Mouse (Mus musculus): ENCODE data around the gene Rbm14. TPM values are rescaled to one million over a fixed set of nuclear protein-coding genes. Genes with fewer than 3 reads are reported as not detected.
A peak's percentile ranks its signal among the peaks of the same experiment; 100 is the strongest.

Rbm14 gene
- polyA plus RNA-seq, 1 experiment from 2014 or later: 111 TPM

DNA sequence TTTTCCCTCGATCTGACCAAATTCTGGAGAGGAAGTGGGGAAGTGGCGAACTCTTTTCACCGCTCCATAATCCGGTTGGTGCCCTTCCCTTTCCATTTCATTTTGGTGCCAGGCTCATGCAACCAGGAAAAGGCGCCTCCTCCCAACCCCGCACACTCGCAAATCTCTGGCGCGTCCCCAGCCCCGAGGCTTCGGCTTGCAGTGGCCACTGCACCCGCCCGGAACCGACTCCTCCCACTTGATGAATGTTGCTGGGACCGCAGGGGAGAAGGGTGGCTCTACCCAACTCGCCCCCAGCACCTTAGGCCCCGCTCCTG is 730 bp downstream of the Rbm14 start:
- 0% methylated on average over 17 of the region's 17 CpGs for WGBS
- ATAC-seq (replicated peaks; ENCODE audit: insufficient number of reproducible peaks, low FRiP score, low TSS enrichment, low read depth) (no peak), DNase-seq (ENCODE audit: low spot score) (no peak)
- Histone ChIP-seq H3K9me3 (replicated peaks; ENCODE audit: control insufficient read depth, low read length) (no peaks in the 10 kb centered on the region), H3K4me2 (ENCODE audit: low read depth, low read length) (peak overlapping the region; percentile 77), H3K9ac (replicated peaks; ENCODE audit: low read length) (peak overlapping the region; percentile 92), H3K27me3 (ENCODE audit: control insufficient read depth, insufficient read depth, low read length) (no peaks in the 10 kb centered on the region), H3K4me3 (ENCODE audit: low read depth, low read length) (peak overlapping the region; percentile 76), H3K36me3 (replicated peaks; ENCODE audit: control insufficient read depth, insufficient read depth, low read depth, low read length) (no peaks in the 10 kb centered on the region), H3K27ac (replicated peaks; ENCODE audit: low read depth, low read length) (no peak overlapping the region), H3K4me1 (ENCODE audit: control insufficient read depth, insufficient read depth, low read length) (no peaks in the 10 kb centered on the region)

DNA sequence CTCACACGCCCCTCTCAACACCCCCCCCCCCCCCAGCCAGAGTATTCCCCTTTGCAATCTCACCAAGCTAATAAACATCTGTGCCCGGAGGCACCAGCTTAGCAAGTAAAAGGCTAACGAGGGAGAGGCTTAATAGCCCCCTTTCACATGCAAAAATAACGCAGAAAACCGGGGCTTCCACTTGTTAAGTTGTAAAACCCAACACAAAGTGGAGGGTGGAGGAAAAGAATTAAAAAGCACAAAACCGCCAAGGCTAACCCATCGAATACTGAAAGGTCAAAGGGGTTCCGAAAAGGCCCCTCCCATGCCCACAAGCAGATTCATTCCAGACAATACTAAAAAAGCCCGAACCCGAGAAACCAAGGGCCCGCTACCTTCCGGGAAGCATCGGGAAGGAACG is 1.1 kb downstream of the Rbm14 start:
- Histone ChIP-seq H3K27ac (replicated peaks; ENCODE audit: low read depth, low read length) (no peak overlapping the region), H3K4me1 (ENCODE audit: control insufficient read depth, insufficient read depth, low read length) (no peaks in the 10 kb centered on the region), H3K9me3 (replicated peaks; ENCODE audit: control insufficient read depth, low read length) (no peaks in the 10 kb centered on the region), H3K36me3 (replicated peaks; ENCODE audit: control insufficient read depth, insufficient read depth, low read depth, low read length) (no peaks in the 10 kb centered on the region), H3K27me3 (ENCODE audit: control insufficient read depth, insufficient read depth, low read length) (no peaks in the 10 kb centered on the region), H3K4me3 (ENCODE audit: low read depth, low read length) (peak overlapping the region; percentile 76), H3K9ac (replicated peaks; ENCODE audit: low read length) (peak overlapping the region; percentile 92), H3K4me2 (ENCODE audit: low read depth, low read length) (peak overlapping the region; percentile 77)
- no peak for DNase-seq (ENCODE audit: low spot score)
- ATAC-seq (replicated peaks; ENCODE audit: insufficient number of reproducible peaks, low FRiP score, low TSS enrichment, low read depth): no peak
- under 1% methylated on average over 14 of the region's 14 CpGs for WGBS

DNA sequence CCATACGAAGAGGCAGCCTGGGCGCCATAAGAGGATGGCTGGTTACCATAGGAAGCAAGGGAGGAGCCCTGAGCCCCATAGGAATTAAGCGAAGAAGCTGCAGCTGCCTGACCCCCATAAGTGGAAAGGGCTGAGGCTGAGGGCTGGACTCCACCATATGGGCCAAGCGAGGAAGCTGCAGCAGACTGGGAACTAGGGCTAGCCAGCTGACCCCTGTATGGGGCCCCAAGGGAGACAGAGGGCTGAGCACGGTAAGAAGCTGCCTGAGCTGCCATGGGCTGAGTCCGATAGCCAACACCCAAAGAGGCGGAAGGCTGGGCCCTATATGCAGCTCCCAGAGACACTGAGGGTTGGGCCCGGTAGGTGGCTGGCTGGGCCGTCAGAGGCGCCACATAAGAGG is 8.2 kb downstream of the Rbm14 start:
- Histone ChIP-seq H3K36me3 (replicated peaks; ENCODE audit: control insufficient read depth, insufficient read depth, low read depth, low read length) (peaks cover 14% of the 10 kb centered on the region), H3K9ac (replicated peaks; ENCODE audit: low read length) (no peak overlapping the region), H3K4me1 (ENCODE audit: control insufficient read depth, insufficient read depth, low read length) (no peaks in the 10 kb centered on the region; the same call in 1 of the 2 replicates), H3K4me2 (ENCODE audit: low read depth, low read length) (no peak overlapping the region), H3K4me3 (ENCODE audit: low read depth, low read length) (no peak overlapping the region), H3K27me3 (ENCODE audit: control insufficient read depth, insufficient read depth, low read length) (no peaks in the 10 kb centered on the region), H3K9me3 (replicated peaks; ENCODE audit: control insufficient read depth, low read length) (no peaks in the 10 kb centered on the region), H3K27ac (replicated peaks; ENCODE audit: low read depth, low read length) (no peak overlapping the region)
- DNase-seq (ENCODE audit: low spot score) (no peak), ATAC-seq (replicated peaks; ENCODE audit: insufficient number of reproducible peaks, low FRiP score, low TSS enrichment, low read depth) (no peak)
- 77% methylated on average over 10 of the region's 10 CpGs for WGBS

DNA sequence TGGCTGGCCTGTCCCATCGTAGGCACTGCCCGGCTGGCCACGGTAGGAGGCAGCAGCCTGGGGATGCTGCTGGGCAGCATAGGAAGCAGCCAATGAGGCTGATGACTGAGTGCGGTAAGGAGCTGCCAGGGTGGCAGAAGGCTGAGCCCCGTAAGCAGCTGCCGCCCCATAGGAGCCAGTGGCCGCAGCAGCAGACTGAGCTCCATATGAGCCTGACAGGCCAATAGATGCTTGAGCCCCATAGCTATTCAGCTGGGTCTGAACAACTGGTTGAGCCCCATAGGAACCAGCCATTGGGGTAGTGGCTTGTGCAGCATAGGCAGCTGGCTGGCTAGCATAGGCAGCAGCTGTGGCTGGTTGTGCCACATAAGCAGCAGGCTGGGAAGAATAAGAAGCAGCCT is 8.7 kb downstream of the Rbm14 start:
- Histone ChIP-seq H3K4me1 (ENCODE audit: control insufficient read depth, insufficient read depth, low read length) (no peaks in the 10 kb centered on the region; the same call in 1 of the 2 replicates), H3K27me3 (ENCODE audit: control insufficient read depth, insufficient read depth, low read length) (no peaks in the 10 kb centered on the region), H3K4me3 (ENCODE audit: low read depth, low read length) (no peak overlapping the region), H3K9me3 (replicated peaks; ENCODE audit: control insufficient read depth, low read length) (no peaks in the 10 kb centered on the region), H3K27ac (replicated peaks; ENCODE audit: low read depth, low read length) (no peak overlapping the region), H3K36me3 (replicated peaks; ENCODE audit: control insufficient read depth, insufficient read depth, low read depth, low read length) (peaks cover 14% of the 10 kb centered on the region), H3K4me2 (ENCODE audit: low read depth, low read length) (no peak overlapping the region), H3K9ac (replicated peaks; ENCODE audit: low read length) (no peak overlapping the region)
- 97% methylated on average over 7 of the region's 7 CpGs for WGBS
- ATAC-seq (replicated peaks; ENCODE audit: insufficient number of reproducible peaks, low FRiP score, low TSS enrichment, low read depth): no peak
- no peak for DNase-seq (ENCODE audit: low spot score)

DNA sequence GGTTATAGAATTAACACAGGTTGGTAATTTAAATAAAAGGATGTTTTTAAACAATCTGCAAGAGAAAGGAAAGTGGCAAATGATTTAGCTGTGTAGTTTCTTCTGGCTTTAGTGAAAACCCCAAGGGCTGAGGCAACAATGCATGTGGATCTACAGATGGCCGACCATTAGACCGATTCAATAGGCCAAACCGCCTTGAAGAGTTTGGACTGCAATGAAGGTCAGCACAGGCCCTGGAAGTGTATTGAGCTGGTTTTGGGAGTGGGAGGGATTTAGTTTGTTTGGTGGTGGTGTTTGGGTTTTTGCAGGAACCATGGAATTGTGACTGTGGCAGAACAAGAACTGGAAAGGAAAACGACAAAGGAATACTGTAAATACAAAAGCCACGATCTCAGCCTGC is 12.4 kb downstream of the Rbm14 start:
- DNase-seq (ENCODE audit: low spot score) (no peak), ATAC-seq (replicated peaks; ENCODE audit: insufficient number of reproducible peaks, low FRiP score, low TSS enrichment, low read depth) (no peak)
- Histone ChIP-seq H3K36me3 (replicated peaks; ENCODE audit: control insufficient read depth, insufficient read depth, low read depth, low read length) (peaks cover 14% of the 10 kb centered on the region), H3K4me3 (ENCODE audit: low read depth, low read length) (no peak overlapping the region), H3K27me3 (ENCODE audit: control insufficient read depth, insufficient read depth, low read length) (no peaks in the 10 kb centered on the region), H3K27ac (replicated peaks; ENCODE audit: low read depth, low read length) (no peak overlapping the region), H3K9ac (replicated peaks; ENCODE audit: low read length) (no peak overlapping the region), H3K4me2 (ENCODE audit: low read depth, low read length) (no peak overlapping the region), H3K9me3 (replicated peaks; ENCODE audit: control insufficient read depth, low read length) (no peaks in the 10 kb centered on the region), H3K4me1 (ENCODE audit: control insufficient read depth, insufficient read depth, low read length) (no peaks in the 10 kb centered on the region)
- 91% methylated on average over 5 of the region's 5 CpGs for WGBS

DNA sequence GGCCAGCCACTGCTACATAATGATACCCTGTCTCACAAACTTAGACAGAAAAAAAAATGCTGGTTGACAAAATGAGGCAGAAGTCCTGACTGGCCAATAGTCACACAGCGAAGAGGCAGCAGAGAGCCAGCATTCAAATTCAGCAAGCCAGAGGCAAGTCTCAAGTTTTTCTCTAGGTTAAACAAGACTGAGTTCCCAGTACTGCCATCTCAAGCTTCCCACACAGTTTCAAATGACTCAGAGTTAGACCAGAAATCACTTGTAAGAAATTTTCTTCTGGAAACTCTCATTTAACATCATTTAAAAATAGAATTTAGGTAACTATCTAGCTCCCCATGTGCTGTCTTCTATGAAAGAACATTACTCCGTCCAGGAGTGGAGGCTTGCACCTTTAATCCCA is 13.6 kb downstream of the Rbm14 start:
- Histone ChIP-seq H3K36me3 (replicated peaks; ENCODE audit: control insufficient read depth, insufficient read depth, low read depth, low read length) (peaks cover 11% of the 10 kb centered on the region), H3K9me3 (replicated peaks; ENCODE audit: control insufficient read depth, low read length) (no peaks in the 10 kb centered on the region), H3K4me3 (ENCODE audit: low read depth, low read length) (no peak overlapping the region), H3K27ac (replicated peaks; ENCODE audit: low read depth, low read length) (no peak overlapping the region), H3K4me2 (ENCODE audit: low read depth, low read length) (no peak overlapping the region), H3K4me1 (ENCODE audit: control insufficient read depth, insufficient read depth, low read length) (no peaks in the 10 kb centered on the region), H3K27me3 (ENCODE audit: control insufficient read depth, insufficient read depth, low read length) (no peaks in the 10 kb centered on the region), H3K9ac (replicated peaks; ENCODE audit: low read length) (no peak overlapping the region)
- WGBS: 96% methylated on average over 2 of the region's 2 CpGs
- no peak for DNase-seq (ENCODE audit: low spot score)
- no peak for ATAC-seq (replicated peaks; ENCODE audit: insufficient number of reproducible peaks, low FRiP score, low TSS enrichment, low read depth)

DNA sequence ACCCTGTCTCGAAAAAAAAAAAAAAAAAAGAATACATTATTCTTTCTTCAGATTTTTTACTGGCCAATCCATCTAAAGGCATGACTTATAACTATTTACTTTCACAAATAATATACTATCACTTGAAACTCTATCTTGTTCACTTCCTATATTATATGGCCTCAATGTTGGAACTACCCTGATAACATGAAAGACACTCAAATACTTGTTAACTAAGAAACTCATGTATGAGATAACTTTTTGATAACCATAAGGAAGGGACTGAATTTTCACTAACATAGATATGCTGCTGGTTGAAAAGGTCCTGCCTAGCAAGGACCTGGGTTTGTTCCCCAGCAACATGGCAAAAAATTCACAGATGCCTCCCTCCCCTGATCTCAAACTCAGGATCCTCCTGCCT is 15.5 kb downstream of the Rbm14 start:
- no peaks in the 10 kb centered on the region for H3K4me1 ChIP-seq (ENCODE audit: control insufficient read depth, insufficient read depth, low read length)
- 80% methylated on average over 1 of the region's 1 CpGs for WGBS
- 0 out of 2 replicates have a peak, but pooled peaks cover 3% of the 10 kb centered on the region for H3K36me3 ChIP-seq (replicated peaks; ENCODE audit: control insufficient read depth, insufficient read depth, low read depth, low read length)

DNA sequence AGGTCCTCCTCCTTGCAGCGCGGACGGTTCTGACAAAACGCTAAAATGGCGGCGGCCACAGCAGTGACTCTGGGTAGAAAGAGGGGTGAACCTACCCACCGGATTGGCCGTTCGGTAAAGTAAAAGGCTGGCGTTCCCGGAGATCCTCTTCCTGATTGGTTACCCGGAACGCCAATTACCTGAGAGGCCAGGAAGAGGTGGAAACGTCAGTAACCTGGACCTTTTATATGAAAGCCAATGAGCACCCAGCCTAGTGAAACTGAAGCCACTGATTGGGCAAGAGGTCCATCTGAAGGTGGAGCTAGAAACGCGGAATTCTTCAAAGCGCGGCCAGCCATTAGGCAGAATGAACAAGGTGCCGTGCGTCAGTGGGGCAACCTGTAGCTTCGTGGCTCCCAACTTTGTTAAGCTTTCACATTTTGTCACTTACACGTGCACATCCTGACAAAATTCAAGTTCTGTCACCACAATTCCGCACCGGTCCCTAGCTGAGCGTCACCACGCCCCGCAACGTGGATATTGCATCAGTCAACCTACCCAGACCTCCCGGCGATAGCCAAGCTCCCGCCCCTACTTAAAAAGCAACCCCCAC is 17.5 kb downstream of the Rbm14 start, which contains the start of gene Rbm4:
Gene Rbm4, minus strand, starts transcription at position 71 of the 592 bp plus-strand sequence.
- Histone ChIP-seq H3K36me3 (replicated peaks; ENCODE audit: control insufficient read depth, insufficient read depth, low read depth, low read length) (no peaks in the 10 kb centered on the region; the same call in 1 of the 2 replicates), H3K27ac (replicated peaks; ENCODE audit: low read depth, low read length) (0 out of 2 replicates have a peak within 1 kb of the TSS, but pooled peaks have one; percentile 32)
- WGBS: under 1% methylated on average over 31 of the region's 31 CpGs

More for the DNA sequence above, 15.5 kb downstream of the Rbm14 start:
- no peak for ATAC-seq (replicated peaks; ENCODE audit: insufficient number of reproducible peaks, low FRiP score, low TSS enrichment, low read depth)
- H3K4me3 ChIP-seq (ENCODE audit: low read depth, low read length): no peak overlapping the region
- no peaks in the 10 kb centered on the region for H3K9me3 ChIP-seq (replicated peaks; ENCODE audit: control insufficient read depth, low read length)
- no peak overlapping the region for H3K4me2 ChIP-seq (ENCODE audit: low read depth, low read length)
- no peak overlapping the region for H3K9ac ChIP-seq (replicated peaks; ENCODE audit: low read length)
- no peak for DNase-seq (ENCODE audit: low spot score)
- no peak overlapping the region for H3K27ac ChIP-seq (replicated peaks; ENCODE audit: low read depth, low read length)
- H3K27me3 ChIP-seq (ENCODE audit: control insufficient read depth, insufficient read depth, low read length): no peaks in the 10 kb centered on the region

More for the DNA sequence above, 17.5 kb downstream of the Rbm14 start, which contains the start of gene Rbm4:
- H3K4me1 ChIP-seq (ENCODE audit: control insufficient read depth, insufficient read depth, low read length): no peaks in the 10 kb centered on the region
- ATAC-seq (replicated peaks; ENCODE audit: insufficient number of reproducible peaks, low FRiP score, low TSS enrichment, low read depth) (peak; percentile 97), DNase-seq (ENCODE audit: low spot score) (peak; percentile 98)
- peak within 1 kb of the TSS; percentile 65 for H3K4me2 ChIP-seq (ENCODE audit: low read depth, low read length)
- H3K27me3 ChIP-seq (ENCODE audit: control insufficient read depth, insufficient read depth, low read length): no peaks in the 10 kb centered on the region
- peak within 1 kb of the TSS; percentile 68 for H3K4me3 ChIP-seq (ENCODE audit: low read depth, low read length)
- no peaks in the 10 kb centered on the region for H3K9me3 ChIP-seq (replicated peaks; ENCODE audit: control insufficient read depth, low read length)
- H3K9ac ChIP-seq (replicated peaks; ENCODE audit: low read length): peak within 1 kb of the TSS; percentile 72

All from embryonic facial prominence, embryonic 11.5 days (tissue).